Mouse (Mus musculus): ENCODE measurements around the gene Gm21985. TPM values are rescaled to one million over a fixed set of nuclear protein-coding genes. Genes with fewer than 3 reads are reported as not detected.
"Not testable (repeated sequence)": the region's sequence is repeated elsewhere in the genome, so short reads cannot be mapped to it uniquely, and the experiment has no call there.

Gene Gm21985
- polyA plus RNA-seq, 1 experiment from 2014 or later = not detected

DNA sequence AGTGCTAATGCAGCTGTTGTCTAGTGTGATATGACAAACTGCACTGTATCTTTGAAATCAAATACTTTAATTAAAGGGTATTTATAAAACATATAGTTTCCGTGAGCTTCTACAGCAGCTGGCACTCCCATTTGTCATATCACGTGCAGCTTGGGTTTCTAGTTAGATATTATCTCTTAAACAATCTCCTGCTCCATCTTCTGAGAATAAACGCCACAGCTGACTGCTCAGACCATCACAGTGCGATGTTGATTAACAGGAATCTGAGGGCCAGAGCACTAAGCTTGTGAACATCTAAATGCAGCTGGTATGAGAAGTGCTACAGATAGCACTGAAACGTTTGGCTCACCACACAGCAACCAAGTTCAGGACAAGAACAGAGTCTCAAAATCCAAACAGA lies 164.3 kb downstream of the Gm21985 start:
- no peak overlapping the region for H3K4me3 ChIP-seq (replicated peaks)
- no peaks in the 10 kb centered on the region for H3K27me3 ChIP-seq
- H3K9ac ChIP-seq (replicated peaks) = no peak overlapping the region
- no peaks in the 10 kb centered on the region for H3K4me1 ChIP-seq (replicated peaks)
- 80% methylated on average over 5 of the region's 5 CpGs for WGBS
- H3K4me2 ChIP-seq (replicated peaks) = no peak overlapping the region
- H3K27ac ChIP-seq = no peak overlapping the region
- no peak for ATAC-seq
- no peaks in the 10 kb centered on the region for H3K9me3 ChIP-seq
- H3K36me3 ChIP-seq = no peaks in the 10 kb centered on the region

DNA sequence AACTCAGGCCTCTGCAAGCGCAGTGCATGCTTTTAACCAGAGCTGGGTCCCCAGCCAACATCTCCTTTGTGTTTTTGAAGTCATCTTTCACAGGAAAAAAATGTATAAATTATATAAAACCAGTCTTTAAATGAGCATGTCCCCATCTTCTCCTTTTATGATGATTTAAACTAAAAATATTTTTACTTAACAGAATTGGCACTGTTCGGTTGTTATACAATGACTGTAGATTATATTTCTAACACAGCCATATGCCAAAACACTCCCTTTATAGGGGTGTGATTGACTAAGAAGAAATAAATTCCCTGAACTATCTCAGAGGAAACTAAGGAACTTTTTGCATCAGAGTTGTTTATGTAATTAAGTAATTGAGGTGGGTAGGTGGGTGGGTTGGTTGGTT lies 166.4 kb downstream of the Gm21985 start:
- 92% methylated on average over 2 of the region's 2 CpGs for WGBS
- H3K4me1 ChIP-seq (replicated peaks) = no peaks in the 10 kb centered on the region
- H3K27me3 ChIP-seq = no peaks in the 10 kb centered on the region
- no peak overlapping the region for H3K9ac ChIP-seq (replicated peaks)
- no peak overlapping the region for H3K4me3 ChIP-seq (replicated peaks)
- no peak overlapping the region for H3K27ac ChIP-seq
- no peak for ATAC-seq
- H3K36me3 ChIP-seq = no peaks in the 10 kb centered on the region
- no peak overlapping the region for H3K4me2 ChIP-seq (replicated peaks)
- no peaks in the 10 kb centered on the region for H3K9me3 ChIP-seq

DNA sequence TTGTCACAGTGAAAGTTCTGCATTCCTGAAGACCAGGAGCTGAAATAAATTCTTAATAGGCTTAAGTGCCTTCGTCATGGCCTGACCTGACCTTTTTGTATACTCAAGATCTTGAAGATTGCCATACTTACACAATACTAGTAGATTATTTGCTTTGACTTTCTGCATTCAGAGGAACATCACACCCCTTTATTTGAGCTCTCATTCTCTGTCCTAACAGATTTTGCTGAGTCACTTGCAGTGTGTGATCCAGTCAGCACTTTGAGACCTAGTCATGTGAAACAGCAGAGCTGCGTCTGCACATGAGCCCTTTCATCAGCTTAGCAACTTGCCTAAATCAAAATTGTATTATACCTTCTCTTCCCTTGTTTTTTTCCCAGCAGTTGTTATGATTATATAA lies 167.2 kb downstream of the Gm21985 start:
- Histone ChIP-seq H3K4me2 (replicated peaks) (no peak overlapping the region), H3K9ac (replicated peaks) (no peak overlapping the region), H3K4me1 (replicated peaks) (no peaks in the 10 kb centered on the region), H3K36me3 (no peaks in the 10 kb centered on the region), H3K4me3 (replicated peaks) (no peak overlapping the region), H3K27ac (no peak overlapping the region), H3K27me3 (no peaks in the 10 kb centered on the region), H3K9me3 (no peaks in the 10 kb centered on the region)
- ATAC-seq = no peak
- WGBS = 62% methylated on average over 2 of the region's 2 CpGs

DNA sequence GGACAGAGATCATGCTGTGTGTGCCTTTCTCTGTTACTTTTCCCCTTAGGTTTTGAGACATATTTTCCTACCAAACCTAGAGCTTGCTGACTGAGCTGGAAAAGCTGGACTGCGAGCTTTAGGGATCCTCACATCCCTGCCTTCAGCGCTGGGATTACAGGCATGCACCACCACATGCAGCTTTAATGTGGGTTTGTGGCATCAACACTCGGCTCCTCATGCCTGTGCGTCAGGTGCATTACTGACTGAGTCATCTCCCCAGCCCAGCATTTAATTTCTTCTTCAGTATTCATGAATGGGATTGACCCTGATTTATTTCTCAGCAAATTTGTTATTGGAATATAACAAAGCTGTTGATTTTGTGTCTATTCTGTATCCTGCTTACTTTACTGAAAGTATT lies 170.2 kb downstream of the Gm21985 start:
- ATAC-seq = no peak
- Histone ChIP-seq H3K4me1 (replicated peaks) (no peaks in the 10 kb centered on the region), H3K36me3 (no peaks in the 10 kb centered on the region), H3K9me3 (no peaks in the 10 kb centered on the region), H3K4me2 (replicated peaks) (no peak overlapping the region), H3K9ac (replicated peaks) (no peak overlapping the region), H3K27ac (no peak overlapping the region), H3K27me3 (no peaks in the 10 kb centered on the region), H3K4me3 (replicated peaks) (no peak overlapping the region)
- 85% methylated on average over 4 of the region's 4 CpGs for WGBS

DNA sequence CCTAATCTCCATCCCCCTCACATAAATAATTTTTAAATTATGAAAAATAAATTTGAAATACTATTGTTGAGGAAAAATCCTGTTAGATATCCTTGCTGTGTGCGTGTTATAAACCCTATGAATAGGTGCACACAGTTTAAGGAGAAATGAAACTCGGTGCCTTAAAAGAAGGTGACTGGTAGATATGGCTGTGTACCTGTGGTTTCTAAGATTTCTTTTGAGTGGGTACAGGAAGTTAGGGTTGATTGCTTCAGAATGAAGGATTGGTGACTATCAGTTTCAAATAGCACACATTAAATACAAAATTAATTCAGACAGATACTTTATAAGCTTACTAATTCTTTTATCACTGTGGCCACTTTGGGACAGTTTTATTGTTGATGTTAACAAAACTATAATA lies 171.5 kb downstream of the Gm21985 start:
- Histone ChIP-seq H3K27me3 (no peaks in the 10 kb centered on the region), H3K4me2 (replicated peaks) (no peak overlapping the region), H3K4me3 (replicated peaks) (no peak overlapping the region), H3K27ac (no peak overlapping the region), H3K36me3 (no peaks in the 10 kb centered on the region), H3K9me3 (no peaks in the 10 kb centered on the region), H3K4me1 (replicated peaks) (no peaks in the 10 kb centered on the region), H3K9ac (replicated peaks) (no peak overlapping the region)
- no peak for ATAC-seq
- WGBS = 88% methylated on average over 2 of the region's 2 CpGs

DNA sequence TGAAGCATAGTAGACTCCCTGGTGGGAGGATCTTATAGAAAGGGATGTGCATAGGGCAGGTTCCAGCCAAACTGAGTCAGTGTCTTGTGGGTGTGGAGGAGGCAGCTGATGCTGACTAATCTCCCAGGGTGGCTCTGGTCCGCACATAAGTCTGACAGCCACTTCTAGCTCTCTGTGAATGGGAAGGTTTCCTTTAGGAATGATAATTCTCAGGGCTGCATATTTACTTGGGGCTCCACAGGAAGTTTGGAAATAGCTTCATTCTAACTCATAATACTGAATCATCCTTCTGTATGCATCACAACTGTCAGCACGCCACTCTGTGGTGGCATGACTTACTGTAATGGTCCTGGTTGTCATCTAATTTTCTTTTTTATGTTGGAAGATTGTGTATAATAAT lies 177.4 kb downstream of the Gm21985 start:
- Histone ChIP-seq H3K4me2 (replicated peaks) (no peak overlapping the region), H3K9me3 (no peaks in the 10 kb centered on the region), H3K4me3 (replicated peaks) (no peak overlapping the region), H3K36me3 (no peaks in the 10 kb centered on the region), H3K4me1 (replicated peaks) (no peaks in the 10 kb centered on the region), H3K27ac (no peak overlapping the region), H3K9ac (replicated peaks) (no peak overlapping the region), H3K27me3 (no peaks in the 10 kb centered on the region)
- no peak for ATAC-seq
- 61% methylated on average over 2 of the region's 2 CpGs for WGBS

DNA sequence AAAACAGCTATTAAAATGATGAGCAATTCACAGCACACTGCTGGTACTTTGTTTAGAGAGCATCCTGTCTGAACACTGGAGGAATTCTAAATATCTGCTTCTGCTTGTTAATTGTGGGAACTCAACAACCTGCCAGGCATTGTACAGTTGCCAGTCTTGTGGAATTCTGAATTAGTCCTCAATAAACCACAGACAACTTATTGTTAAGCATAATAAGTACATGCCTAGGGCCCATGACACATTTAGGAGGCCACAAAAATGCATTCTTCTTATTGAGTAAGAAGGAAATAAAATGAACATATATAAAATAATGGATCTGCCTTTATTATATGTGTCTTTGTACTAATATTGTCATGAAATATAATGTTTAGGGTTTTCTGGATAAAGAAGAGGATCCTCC lies 179.4 kb downstream of the Gm21985 start:
- Histone ChIP-seq H3K9me3 (no peaks in the 10 kb centered on the region), H3K4me2 (replicated peaks) (no peak overlapping the region), H3K4me1 (replicated peaks) (no peaks in the 10 kb centered on the region), H3K9ac (replicated peaks) (no peak overlapping the region), H3K4me3 (replicated peaks) (no peak overlapping the region), H3K27ac (no peak overlapping the region), H3K27me3 (no peaks in the 10 kb centered on the region), H3K36me3 (no peaks in the 10 kb centered on the region)
- no peak for ATAC-seq

DNA sequence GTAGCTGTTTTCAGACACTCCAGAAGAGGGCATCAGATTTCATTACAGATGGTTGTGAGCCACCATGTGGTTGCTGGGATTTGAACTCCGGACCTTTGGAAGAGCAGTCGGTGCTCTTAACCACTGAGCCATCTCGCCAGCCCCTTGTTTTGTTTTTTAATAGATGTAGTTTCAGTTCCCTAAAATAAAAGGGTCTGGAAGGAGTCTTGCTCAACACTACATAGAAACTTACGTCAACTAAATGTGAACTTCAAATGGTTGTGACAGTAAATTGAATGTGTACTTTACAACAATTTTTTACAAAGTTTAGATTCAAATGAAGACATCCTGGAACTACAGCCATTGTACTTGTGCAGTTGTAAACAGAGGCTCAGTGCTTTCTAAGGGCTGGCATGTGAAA lies 181.9 kb downstream of the Gm21985 start:
- 79% methylated on average over 4 of the region's 4 CpGs for WGBS
- H3K27me3 ChIP-seq; H3K27ac ChIP-seq; H3K9me3 ChIP-seq; ATAC-seq; H3K4me2 ChIP-seq (replicated peaks); H3K4me3 ChIP-seq (replicated peaks); H3K36me3 ChIP-seq; H3K9ac ChIP-seq (replicated peaks); H3K4me1 ChIP-seq (replicated peaks): not testable (repeated sequence)

DNA sequence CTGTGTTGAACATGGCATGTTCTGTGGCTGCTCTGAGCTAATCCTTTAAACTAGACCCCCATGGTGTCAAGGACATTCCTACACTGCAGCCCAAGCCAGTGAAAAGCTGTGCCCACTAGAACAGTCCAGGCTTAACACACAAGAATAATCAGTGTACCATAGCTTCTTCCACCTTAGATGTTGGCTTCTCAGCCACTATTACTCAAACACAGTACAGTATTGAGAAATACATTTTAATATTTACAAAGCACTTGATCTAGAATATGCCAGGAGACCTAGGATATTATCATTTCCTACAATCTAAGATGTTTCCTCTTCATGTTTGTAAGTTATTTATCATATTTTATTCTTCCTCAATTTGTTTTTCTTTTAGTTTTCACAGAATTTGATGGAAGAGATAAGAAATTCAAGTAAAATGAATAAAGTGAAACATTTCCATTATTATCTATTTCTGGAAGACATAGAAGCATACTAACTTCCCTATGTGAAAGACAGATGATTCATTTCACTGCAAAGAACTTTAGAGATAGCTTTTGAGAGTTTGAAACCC lies 182.5 kb downstream of the Gm21985 start:
- H3K36me3 ChIP-seq = no peaks in the 10 kb centered on the region
- no peaks in the 10 kb centered on the region for H3K9me3 ChIP-seq
- ATAC-seq = no peak
- no peak overlapping the region for H3K27ac ChIP-seq
- no peak overlapping the region for H3K9ac ChIP-seq (replicated peaks)
- no peak overlapping the region for H3K4me3 ChIP-seq (replicated peaks)
- no peaks in the 10 kb centered on the region for H3K4me1 ChIP-seq (replicated peaks)
- no peak overlapping the region for H3K4me2 ChIP-seq (replicated peaks)
- no peaks in the 10 kb centered on the region for H3K27me3 ChIP-seq

DNA sequence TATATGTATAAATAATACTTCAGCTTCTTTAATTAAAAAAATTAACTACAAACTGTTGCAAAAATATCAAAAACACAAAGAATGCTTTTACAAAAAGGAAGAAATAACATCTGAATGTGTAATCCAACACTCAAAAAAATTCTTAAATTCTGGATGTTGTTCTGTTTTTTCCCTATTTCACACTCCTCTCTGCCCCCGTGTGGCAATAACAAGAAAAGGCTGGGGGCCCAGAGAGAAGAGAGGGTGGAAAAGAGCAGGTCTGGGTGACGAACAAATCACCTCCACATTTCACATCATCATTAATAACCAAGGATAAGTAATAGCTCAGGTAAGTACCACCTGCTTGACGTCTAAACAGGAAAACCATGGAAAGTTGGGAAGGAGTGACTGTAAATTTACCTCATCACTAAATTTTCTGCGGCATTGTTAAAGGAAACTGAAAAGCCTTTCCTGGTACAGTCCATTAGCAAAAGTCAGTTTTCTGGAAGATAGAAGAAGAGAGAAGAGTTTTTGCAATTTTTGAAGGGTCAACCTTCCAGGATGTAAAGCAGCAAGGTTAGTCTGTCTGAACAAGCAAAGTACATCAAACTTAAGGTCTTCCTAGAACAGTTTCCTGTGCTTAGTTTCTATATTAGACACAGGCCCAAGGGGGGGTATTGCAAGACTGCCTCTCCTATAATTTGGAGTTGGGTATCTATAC lies 183.6 kb downstream of the Gm21985 start:
- H3K4me2 ChIP-seq (replicated peaks) = no peak overlapping the region
- H3K4me1 ChIP-seq (replicated peaks) = peaks cover 4% of the 10 kb centered on the region; the same call in 1 of the 2 replicates
- WGBS = 34% methylated on average over 4 of the region's 4 CpGs

DNA sequence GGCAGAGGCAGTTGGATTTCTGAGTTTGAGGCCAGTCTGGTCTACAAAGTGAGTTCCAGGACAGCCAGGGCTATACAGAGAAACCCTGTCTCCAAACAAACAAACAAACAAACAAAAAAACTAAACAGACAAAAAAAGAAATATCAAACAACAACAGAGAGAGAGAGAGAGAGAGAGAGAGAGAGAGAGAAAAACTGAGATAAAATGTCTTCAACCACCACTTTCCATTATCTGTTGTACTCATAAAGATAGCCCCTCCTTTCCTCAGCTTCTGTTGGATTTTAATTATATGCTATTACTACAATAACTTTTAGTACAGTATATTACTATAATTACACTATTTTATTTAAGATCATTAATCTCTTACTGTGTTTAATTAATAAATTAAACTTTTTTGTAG lies 186.4 kb downstream of the Gm21985 start:
- not testable (repeated sequence) for H3K36me3 ChIP-seq; ATAC-seq; H3K27ac ChIP-seq; H3K4me2 ChIP-seq (replicated peaks); H3K4me3 ChIP-seq (replicated peaks); H3K9ac ChIP-seq (replicated peaks); H3K9me3 ChIP-seq; H3K27me3 ChIP-seq
- H3K4me1 ChIP-seq (replicated peaks) = peaks cover 17% of the 10 kb centered on the region

More for the DNA sequence above, 183.6 kb downstream of the Gm21985 start:
- no peak overlapping the region for H3K27ac ChIP-seq
- H3K4me3 ChIP-seq (replicated peaks) = no peak overlapping the region
- H3K9me3 ChIP-seq = no peaks in the 10 kb centered on the region
- no peaks in the 10 kb centered on the region for H3K36me3 ChIP-seq
- no peak for ATAC-seq
- no peak overlapping the region for H3K9ac ChIP-seq (replicated peaks)
- H3K27me3 ChIP-seq = no peaks in the 10 kb centered on the region

DNA sequence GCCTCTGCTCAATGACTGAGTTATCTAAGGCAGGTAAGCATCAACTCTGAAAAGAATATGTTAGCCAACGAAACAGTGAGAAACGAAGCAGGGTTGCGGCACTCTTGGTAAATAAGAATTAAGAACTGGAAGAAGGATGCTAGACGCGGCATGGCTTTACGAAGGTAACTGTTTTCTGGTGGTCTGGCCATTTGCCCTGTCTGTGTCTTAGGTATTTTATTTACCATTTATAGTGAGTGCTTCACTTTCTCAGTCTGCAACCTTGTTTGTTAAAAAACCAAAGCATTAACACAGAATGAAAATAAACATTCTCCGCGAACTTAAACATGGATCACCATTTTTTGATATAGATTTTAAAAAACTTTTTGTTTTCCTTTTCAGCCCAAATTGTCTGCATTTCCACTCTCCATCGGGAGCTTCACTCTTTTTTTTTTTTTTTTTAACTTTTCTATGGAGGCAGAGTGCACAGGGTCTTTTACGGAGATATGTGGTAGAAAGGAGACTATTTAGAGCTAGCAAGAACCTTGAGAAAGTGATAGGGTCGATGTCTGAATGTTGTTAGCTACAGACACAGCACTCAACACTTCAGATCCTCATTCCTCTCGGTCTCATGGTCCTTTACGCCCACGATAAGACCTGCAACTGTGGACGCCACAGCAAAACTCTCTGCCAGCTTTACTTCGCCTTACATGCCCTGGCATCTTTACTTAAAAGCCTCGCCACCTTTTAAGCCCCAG lies 188.2 kb downstream of the Gm21985 start:
- WGBS = 32% methylated on average over 17 of the region's 17 CpGs
- Histone ChIP-seq H3K27ac (peak overlapping the region; percentile 65; the same call in 1 of the 2 replicates), H3K36me3 (no peaks in the 10 kb centered on the region), H3K4me3 (replicated peaks) (peak overlapping the region; percentile 92), H3K4me2 (replicated peaks) (peak overlapping the region; percentile 91), H3K27me3 (no peaks in the 10 kb centered on the region), H3K9me3 (no peaks in the 10 kb centered on the region), H3K4me1 (replicated peaks) (peaks cover 20% of the 10 kb centered on the region), H3K9ac (replicated peaks) (peak overlapping the region; percentile 95)
- ATAC-seq = peak; percentile 78; the same call in 1 of the 2 replicates
